Mouse (Mus musculus) embryonic facial prominence, embryonic 15.5 days (tissue): ENCODE results near the gene Rph3al. TPM values are rescaled to one million over a fixed set of nuclear protein-coding genes. Genes with fewer than 3 reads are reported as not detected.

Experiments
- ATAC-seq: fragments of 200-750 bp; cut with Nextera tagmentation; 2 replicates; pipeline ENCODE4 v1.8.0; 2017; ENCODE audit warnings: low read depth, moderate TSS enrichment; ENCODE audit not compliant: insufficient number of reproducible peaks, low FRiP score, low TSS enrichment
- H3K27ac ChIP-seq: fragments of 300-500 bp; sonication (generic); replicated peaks from 2 replicates; pipeline ENCODE4 v1.5.1; 2015; ENCODE audit warnings: mild to moderate bottlenecking, inconsistent platforms
- H3K27me3 ChIP-seq: fragments of 300-500 bp; sonication (generic); 2 replicates; pipeline ENCODE4 v1.6.1; 2015; ENCODE audit warnings: inconsistent platforms
- H3K36me3 ChIP-seq: fragments of 300-500 bp; sonication (generic); 2 replicates; pipeline ENCODE4 v1.6.1; 2015; ENCODE audit warnings: mild to moderate bottlenecking, inconsistent platforms
- H3K4me1 ChIP-seq: fragments of 300-500 bp; sonication (generic); 2 replicates; pipeline ENCODE4 v1.6.1; 2015; ENCODE audit warnings: inconsistent platforms
- H3K4me2 ChIP-seq: fragments of 300-500 bp; sonication (generic); replicated peaks from 2 replicates; pipeline ENCODE4 v1.6.1; 2015; ENCODE audit warnings: mild to moderate bottlenecking, inconsistent platforms
- H3K4me3 ChIP-seq: fragments of 300-500 bp; sonication (generic); replicated peaks from 2 replicates; pipeline ENCODE4 v1.5.1; 2015; ENCODE audit warnings: mild to moderate bottlenecking, inconsistent platforms
- H3K9ac ChIP-seq: fragments of 300-500 bp; sonication (generic); 2 replicates; pipeline ENCODE4 v1.6.1; 2015; ENCODE audit warnings: inconsistent platforms
- H3K9me3 ChIP-seq: fragments of 300-500 bp; sonication (generic); replicated peaks from 2 replicates; pipeline ENCODE4 v1.6.1; 2016; ENCODE audit warnings: inconsistent platforms
- WGBS: fragments of 180-500 bp; shearing (Covaris S2); methylation state at CpG from one replicate; pipeline ENCODE4 v1.1.7; 2015; 5-methylcytosine and 5-hydroxymethylcytosine counted together
- polyA plus RNA-seq: library from polyadenylated mRNA; unstranded; fragments of >200 nt; fragmentation: Nextera tagmentation; extraction: Ambion mirVana; gene quantifications from 2 replicates; pipeline ENCODE4 v1.2.1, GENCODE M21; 2015

The Rph3al gene
- 2.7 and 3.6 TPM in 2 replicates for polyA plus RNA-seq

- Histone ChIP-seq H3K4me1 (peaks cover 39% of the 10 kb centered on the region), H3K27me3 (no peaks in the 10 kb centered on the region), H3K9me3 (no peaks in the 10 kb centered on the region), H3K4me2 (no peak within 1 kb of the TSS; the same call in 1 of the 2 replicates), H3K27ac (peak within 1 kb of the TSS; percentile 71), H3K9ac (no peak within 1 kb of the TSS), H3K36me3 (no peaks in the 10 kb centered on the region), H3K4me3 (no peak within 1 kb of the TSS)
- WGBS: 47% methylated on average over 6 of the region's 6 CpGs
- no peak for ATAC-seq
These were observed at the start of gene Rph3al for GRCm38 (mm10) chr11:75938379-75938906. Gene Rph3al, minus strand, starts transcription at chr11:75938429.

GRCm38 (mm10) chr11:75985948-75986347 lies 47.7 kb upstream of the Rph3al start:
- no peaks in the 10 kb centered on the region for H3K4me1 ChIP-seq
- 53% methylated on average over 7 of the region's 7 CpGs for WGBS
- no peak for ATAC-seq
- no peaks in the 10 kb centered on the region for H3K36me3 ChIP-seq
- H3K9ac ChIP-seq: no peak overlapping the region
- H3K4me2 ChIP-seq: no peak overlapping the region
- H3K27me3 ChIP-seq: no peaks in the 10 kb centered on the region
- 0 out of 2 replicates have a peak, but pooled peaks cover 4% of the 10 kb centered on the region for H3K9me3 ChIP-seq
- no peak overlapping the region for H3K27ac ChIP-seq
- no peak overlapping the region for H3K4me3 ChIP-seq

GRCm38 (mm10) chr11:75984581-75984980 lies 46.4 kb upstream of the Rph3al start:
- 75% methylated on average over 1 of the region's 1 CpGs for WGBS
- H3K27me3 ChIP-seq: no peaks in the 10 kb centered on the region

GRCm38 (mm10) chr11:75983194-75983593 lies 45.0 kb upstream of the Rph3al start:
- WGBS: 69% methylated on average over 4 of the region's 4 CpGs
- H3K36me3 ChIP-seq: no peaks in the 10 kb centered on the region
- H3K9ac ChIP-seq: no peak overlapping the region
- no peaks in the 10 kb centered on the region for H3K4me1 ChIP-seq
- no peak overlapping the region for H3K4me3 ChIP-seq
- H3K4me2 ChIP-seq: no peak overlapping the region
- H3K27ac ChIP-seq: no peak overlapping the region
- H3K27me3 ChIP-seq: no peaks in the 10 kb centered on the region
- no peak for ATAC-seq
- 0 out of 2 replicates have a peak, but pooled peaks cover 4% of the 10 kb centered on the region for H3K9me3 ChIP-seq

More at GRCm38 (mm10) chr11:75984581-75984980, 46.4 kb upstream of the Rph3al start:
- H3K27ac ChIP-seq: no peak overlapping the region
- H3K4me1 ChIP-seq: no peaks in the 10 kb centered on the region
- no peak overlapping the region for H3K9ac ChIP-seq
- H3K9me3 ChIP-seq: 0 out of 2 replicates have a peak, but pooled peaks cover 4% of the 10 kb centered on the region
- no peak overlapping the region for H3K4me3 ChIP-seq
- no peak overlapping the region for H3K4me2 ChIP-seq
- H3K36me3 ChIP-seq: no peaks in the 10 kb centered on the region
- no peak for ATAC-seq

- no peak overlapping the region for H3K27ac ChIP-seq
- no peaks in the 10 kb centered on the region for H3K27me3 ChIP-seq
- H3K9ac ChIP-seq: no peak overlapping the region
- 0 out of 2 replicates have a peak, but pooled peaks cover 4% of the 10 kb centered on the region for H3K9me3 ChIP-seq
- H3K36me3 ChIP-seq: no peaks in the 10 kb centered on the region
- ATAC-seq: no peak
- H3K4me3 ChIP-seq: no peak overlapping the region
- WGBS: 38% methylated on average over 2 of the region's 2 CpGs
- no peaks in the 10 kb centered on the region for H3K4me1 ChIP-seq
- no peak overlapping the region for H3K4me2 ChIP-seq
These were observed 42.2 kb upstream of the Rph3al start for GRCm38 (mm10) chr11:75980413-75980812.

- Histone ChIP-seq H3K9me3 (0 out of 2 replicates have a peak, but pooled peaks cover 2% of the 10 kb centered on the region), H3K4me3 (no peak overlapping the region), H3K9ac (no peak overlapping the region), H3K36me3 (no peaks in the 10 kb centered on the region), H3K4me1 (0 out of 2 replicates have a peak, but pooled peaks cover 1% of the 10 kb centered on the region), H3K27me3 (no peaks in the 10 kb centered on the region), H3K4me2 (no peak overlapping the region), H3K27ac (no peak overlapping the region)
- ATAC-seq: no peak
- 58% methylated on average over 6 of the region's 6 CpGs for WGBS
These were observed 39.8 kb upstream of the Rph3al start for GRCm38 (mm10) chr11:75978051-75978450.

- Histone ChIP-seq H3K9me3 (no peaks in the 10 kb centered on the region), H3K4me2 (no peak overlapping the region), H3K27ac (no peak overlapping the region), H3K27me3 (no peaks in the 10 kb centered on the region), H3K4me3 (no peak overlapping the region), H3K4me1 (0 out of 2 replicates have a peak, but pooled peaks cover 4% of the 10 kb centered on the region), H3K36me3 (no peaks in the 10 kb centered on the region), H3K9ac (no peak overlapping the region)
- ATAC-seq: no peak
- 62% methylated on average over 8 of the region's 8 CpGs for WGBS
These were observed 38.5 kb upstream of the Rph3al start for GRCm38 (mm10) chr11:75976748-75977147.

- Histone ChIP-seq H3K9ac (no peak overlapping the region), H3K4me3 (no peak overlapping the region), H3K4me1 (0 out of 2 replicates have a peak, but pooled peaks cover 4% of the 10 kb centered on the region), H3K9me3 (no peaks in the 10 kb centered on the region), H3K4me2 (no peak overlapping the region), H3K27me3 (no peaks in the 10 kb centered on the region), H3K36me3 (no peaks in the 10 kb centered on the region), H3K27ac (no peak overlapping the region)
- 84% methylated on average over 1 of the region's 1 CpGs for WGBS
- no peak for ATAC-seq
These were observed 35.8 kb upstream of the Rph3al start for GRCm38 (mm10) chr11:75973988-75974387.

GRCm38 (mm10) chr11:75972916-75973567 lies 34.8 kb upstream of the Rph3al start:
- Histone ChIP-seq H3K27me3 (0 out of 2 replicates have a peak, but pooled peaks cover 5% of the 10 kb centered on the region), H3K4me3 (no peak overlapping the region), H3K36me3 (no peaks in the 10 kb centered on the region), H3K9ac (no peak overlapping the region), H3K4me1 (0 out of 2 replicates have a peak, but pooled peaks cover 4% of the 10 kb centered on the region), H3K27ac (no peak overlapping the region), H3K4me2 (no peak overlapping the region), H3K9me3 (no peaks in the 10 kb centered on the region)
- 18% methylated on average over 7 of the region's 7 CpGs for WGBS
- no peak for ATAC-seq

GRCm38 (mm10) chr11:75972188-75972587 lies 34.0 kb upstream of the Rph3al start:
- H3K27me3 ChIP-seq: 0 out of 2 replicates have a peak, but pooled peaks cover 9% of the 10 kb centered on the region
- WGBS: 80% methylated on average over 3 of the region's 3 CpGs

GRCm38 (mm10) chr11:75970629-75971028 lies 32.4 kb upstream of the Rph3al start:
- no peaks in the 10 kb centered on the region for H3K36me3 ChIP-seq
- no peaks in the 10 kb centered on the region for H3K9me3 ChIP-seq
- ATAC-seq: no peak
- H3K4me3 ChIP-seq: no peak overlapping the region
- no peak overlapping the region for H3K27ac ChIP-seq
- WGBS: 25% methylated on average over 3 of the region's 3 CpGs
- no peak overlapping the region for H3K4me2 ChIP-seq
- H3K9ac ChIP-seq: no peak overlapping the region
- peaks cover 20% of the 10 kb centered on the region for H3K4me1 ChIP-seq
- 0 out of 2 replicates have a peak, but pooled peaks cover 14% of the 10 kb centered on the region for H3K27me3 ChIP-seq

More at GRCm38 (mm10) chr11:75972188-75972587, 34.0 kb upstream of the Rph3al start:
- peaks cover 6% of the 10 kb centered on the region; the same call in 1 of the 2 replicates for H3K4me1 ChIP-seq
- H3K4me2 ChIP-seq: no peak overlapping the region
- ATAC-seq: no peak
- H3K27ac ChIP-seq: no peak overlapping the region
- H3K9me3 ChIP-seq: no peaks in the 10 kb centered on the region
- H3K9ac ChIP-seq: no peak overlapping the region
- H3K36me3 ChIP-seq: no peaks in the 10 kb centered on the region
- H3K4me3 ChIP-seq: no peak overlapping the region
